Mouse (Mus musculus) cerebellum, adult 9-11 months (tissue): ENCODE data around the gene Foxn1.

Source experiments
- DNase-seq: peaks from one replicate; pipeline ENCODE4 v3.0.0; 2022

Foxn1 gene

GRCm38 (mm10) chr11:78355471-78356238, 30.7 kb downstream of the Foxn1 start:
- DNase-seq = peak; percentile 57

GRCm38 (mm10) chr11:78354905-78355304, 31.5 kb downstream of the Foxn1 start:
- DNase-seq = no peak

DNA sequence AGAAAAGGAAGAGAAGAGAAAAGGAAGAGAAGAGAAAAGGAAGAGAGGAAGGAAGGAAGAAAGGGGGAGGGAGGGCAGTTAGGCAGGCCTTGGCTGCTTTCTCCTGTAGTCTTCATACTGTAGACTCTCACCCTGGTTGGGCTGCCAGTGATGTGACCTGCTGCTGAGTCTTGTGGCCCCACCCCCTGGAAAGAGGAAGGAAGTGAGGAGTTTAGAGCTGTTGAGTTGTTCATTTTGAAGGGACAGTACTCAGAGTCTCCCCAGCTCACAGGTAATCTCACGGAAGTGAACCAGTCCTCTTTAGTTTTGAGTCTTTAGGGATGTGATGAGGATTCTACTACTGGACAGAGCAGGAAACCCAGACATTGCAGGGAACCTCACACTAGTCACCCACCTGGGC, 33.3 kb downstream of the Foxn1 start:
- no peak for DNase-seq

DNA sequence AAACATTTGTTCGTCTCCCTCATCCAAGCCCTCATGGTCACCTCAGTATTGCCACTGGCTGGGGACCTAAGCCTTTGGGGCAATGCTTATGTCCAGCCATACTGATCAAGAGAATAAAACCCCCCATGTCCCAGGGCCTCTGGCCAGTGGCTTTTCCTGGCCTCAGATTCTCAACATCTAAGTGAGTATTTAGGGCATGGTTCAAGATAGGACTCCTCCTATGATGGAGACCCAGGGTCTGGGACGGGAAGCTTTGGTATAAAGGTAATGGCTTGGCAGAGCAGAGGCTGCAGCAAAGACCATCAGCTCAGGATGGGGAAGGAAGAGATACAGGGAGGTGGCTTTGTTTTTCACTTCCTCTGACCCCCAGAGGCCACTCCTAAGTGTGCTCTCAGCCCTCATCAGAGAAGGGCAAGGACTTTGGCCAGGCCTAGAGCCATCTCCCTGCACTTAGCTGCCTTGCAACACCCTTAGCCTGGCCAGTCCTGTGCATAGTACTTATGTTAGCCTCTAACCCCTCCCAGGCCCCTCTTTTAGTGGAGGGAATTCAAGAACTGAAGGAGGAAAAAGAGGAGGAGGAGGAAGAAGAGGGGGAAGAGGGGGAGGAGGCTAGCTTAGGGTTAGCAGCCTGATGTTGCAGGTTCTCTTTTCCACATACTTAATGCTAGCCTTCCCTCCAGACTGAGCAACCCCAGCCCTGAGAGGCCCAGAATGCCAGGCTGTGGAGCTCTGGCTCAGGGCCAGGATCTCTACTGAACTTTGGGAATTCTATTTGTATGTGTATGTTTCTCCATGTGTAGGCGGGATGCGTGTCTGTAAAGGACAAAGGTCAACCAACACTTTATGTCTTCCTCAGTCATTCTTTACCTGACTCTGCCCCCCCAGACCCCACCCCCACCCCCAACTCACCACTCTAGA, 36.7 kb downstream of the Foxn1 start:
- DNase-seq = no peak

- DNase-seq = no peak
These were observed 37.9 kb downstream of the Foxn1 start for GRCm38 (mm10) chr11:78348474-78348873.

DNA sequence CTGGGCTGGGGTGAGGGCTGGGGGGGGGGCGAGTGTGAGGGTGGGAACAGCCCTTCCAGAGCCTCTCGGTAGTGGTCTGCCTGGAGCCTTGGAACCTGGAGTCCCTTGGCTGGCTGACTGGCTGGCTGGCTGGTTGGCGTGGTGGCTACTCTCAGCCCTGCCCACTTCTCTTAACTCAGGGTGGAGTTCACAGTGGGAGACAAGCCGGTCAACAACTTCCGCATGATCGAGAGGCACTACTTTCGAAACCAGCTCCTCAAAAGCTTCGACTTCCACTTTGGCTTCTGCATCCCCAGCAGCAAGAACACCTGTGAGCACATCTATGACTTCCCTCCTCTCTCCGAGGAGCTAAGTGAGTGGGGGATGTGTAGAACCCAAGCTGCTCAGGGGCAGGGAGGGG, 38.5 kb downstream of the Foxn1 start:
- DNase-seq = peak; percentile 25

GRCm38 (mm10) chr11:78347070-78347754, 39.1 kb downstream of the Foxn1 start:
- DNase-seq = peak; percentile 76

GRCm38 (mm10) chr11:78346326-78347069, 39.9 kb downstream of the Foxn1 start:
- no peak for DNase-seq

DNA sequence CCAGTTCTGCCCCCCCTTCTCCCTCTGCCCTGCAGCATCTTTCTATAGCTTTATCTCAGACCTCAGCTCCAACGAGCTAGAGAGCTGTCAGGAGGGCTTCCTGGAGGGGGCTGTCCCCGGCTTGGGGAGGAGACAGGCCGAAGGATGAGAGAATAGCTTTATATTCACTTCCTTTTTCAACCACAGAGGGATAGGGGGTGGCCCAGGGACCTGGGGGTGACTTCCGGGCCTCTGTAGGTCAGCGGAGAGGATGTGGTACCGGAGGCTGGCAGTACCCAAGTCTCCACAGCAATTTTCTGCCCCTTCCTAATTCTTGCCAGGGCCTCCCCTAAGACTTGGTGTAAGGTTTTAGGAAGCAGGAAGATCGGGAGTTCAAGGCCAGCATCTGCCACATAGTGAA, 40.6 kb downstream of the Foxn1 start:
- no peak for DNase-seq

DNA sequence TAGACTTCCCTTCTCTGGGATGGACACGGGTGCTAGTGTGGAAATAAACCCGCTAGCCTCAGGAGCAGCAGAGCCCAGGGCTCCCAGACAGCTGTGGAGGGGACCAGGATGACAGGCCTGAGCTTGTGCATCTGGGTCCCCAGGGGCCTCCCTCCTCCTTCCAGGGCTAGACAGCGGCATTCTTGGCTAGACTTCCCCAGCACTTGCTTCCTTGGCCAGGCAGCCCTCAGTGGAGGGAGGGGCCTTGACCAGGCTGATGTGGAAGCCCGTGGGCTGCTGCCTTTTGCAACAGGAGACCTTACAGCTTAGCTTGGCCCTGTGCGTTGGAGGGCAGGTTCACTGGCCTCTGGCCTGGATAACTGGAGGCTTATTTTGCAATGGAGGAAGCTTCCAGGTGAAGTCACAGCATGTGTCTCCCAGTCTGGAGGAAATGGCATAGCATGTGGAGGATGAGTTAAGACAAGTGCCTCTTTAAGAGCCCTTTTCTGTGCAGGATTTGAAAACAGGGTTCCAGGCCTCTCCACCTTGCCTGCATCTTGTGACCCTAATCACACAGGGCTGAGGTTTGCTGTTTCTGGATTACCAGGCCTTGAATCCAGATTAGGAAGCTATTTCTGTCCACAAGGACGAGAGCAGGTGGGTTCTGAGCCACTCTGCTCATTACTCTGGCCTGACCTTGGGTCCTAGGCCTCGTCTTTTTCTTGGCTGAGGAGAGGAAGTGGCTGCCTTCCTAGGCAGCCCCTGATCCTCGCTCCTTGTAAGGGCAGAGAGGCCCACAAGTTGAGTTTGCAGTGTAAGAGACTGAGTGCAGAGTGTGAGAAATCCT, 41.3 kb downstream of the Foxn1 start:
- DNase-seq = peak; percentile 34

DNA sequence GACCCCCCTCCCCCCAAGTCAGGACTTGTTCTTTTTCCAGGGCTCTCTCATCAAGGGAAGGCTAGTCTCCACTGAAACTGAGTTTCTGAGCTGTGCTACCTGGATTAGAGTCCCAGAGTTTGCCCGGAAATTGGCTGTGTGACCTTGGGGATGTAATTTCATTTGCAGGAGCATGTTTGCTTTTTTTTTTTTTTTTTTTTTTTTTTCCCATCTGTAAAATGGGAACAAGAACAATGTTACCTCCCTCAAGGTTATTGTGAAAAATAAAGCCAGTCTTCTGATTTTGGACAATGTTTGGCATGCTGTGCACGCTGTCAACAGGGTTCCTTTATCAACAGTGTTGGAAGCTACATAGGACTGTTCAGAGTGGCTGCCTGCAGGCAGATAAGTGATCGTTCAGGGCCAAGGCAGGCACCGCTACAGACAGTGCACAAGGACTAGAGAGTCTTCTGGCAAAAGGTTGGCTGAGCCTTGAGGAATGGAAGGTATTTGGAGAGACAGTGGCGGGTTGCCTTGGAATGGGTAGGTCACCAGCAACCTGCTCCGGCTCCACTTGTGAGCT, 41.9 kb downstream of the Foxn1 start:
- peak; percentile 28 for DNase-seq

DNA sequence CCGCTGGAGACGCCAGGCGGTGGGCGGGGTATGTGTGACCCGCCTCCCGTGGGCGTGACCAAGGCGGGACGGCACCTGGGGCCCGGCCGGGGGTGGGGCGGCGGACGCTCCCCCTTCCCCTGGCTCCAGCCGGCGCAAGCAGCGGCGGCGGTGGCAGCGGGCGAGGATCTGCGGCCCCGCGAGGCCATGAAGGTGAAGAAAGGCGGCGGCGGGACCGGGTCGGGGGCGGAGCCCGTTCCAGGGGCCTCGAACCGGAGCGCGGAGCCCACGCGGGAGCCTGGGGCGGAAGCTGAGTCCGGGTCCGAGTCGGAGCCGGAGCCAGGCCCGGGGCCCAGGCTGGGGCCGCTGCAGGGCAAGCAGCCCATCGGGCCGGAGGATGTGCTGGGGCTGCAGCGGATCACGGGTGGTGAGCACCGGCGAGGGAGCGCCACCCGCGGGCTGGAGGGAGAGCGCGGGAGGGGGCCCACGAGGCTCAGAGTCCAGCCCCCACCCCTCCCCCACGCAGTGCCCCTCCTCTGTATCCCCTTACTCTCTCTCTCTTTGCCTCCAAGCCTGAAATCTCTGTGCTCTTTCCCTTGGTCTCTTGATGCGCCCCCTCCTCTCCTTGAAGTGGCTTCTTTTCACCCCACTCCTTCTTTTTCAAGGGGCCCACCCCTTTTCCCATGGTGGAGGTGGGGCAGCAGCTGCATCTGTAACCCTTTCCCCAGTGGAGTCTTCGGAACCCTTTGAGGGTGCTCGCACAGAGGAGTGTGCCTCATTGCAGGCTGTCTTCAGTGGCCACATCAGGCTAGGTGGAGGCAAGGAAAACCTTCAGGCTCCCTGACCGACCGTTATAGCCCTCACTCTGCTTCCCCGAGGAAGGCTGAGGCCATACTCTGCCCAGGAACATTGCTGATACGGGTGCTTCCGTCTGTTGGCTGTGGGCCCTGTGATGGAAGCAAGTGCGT, 42.7 kb downstream of the Foxn1 start, which contains the start of gene Unc119:
Gene Unc119 (plus strand): TSS at position 102 of the 947 bp plus-strand sequence.
- DNase-seq = peak; percentile 78

GRCm38 (mm10) chr11:78341702-78342101, 44.7 kb downstream of the Foxn1 start:
- no peak for DNase-seq

GRCm38 (mm10) chr11:78337040-78337439, 49.3 kb downstream of the Foxn1 start:
- DNase-seq = no peak

- no peak for DNase-seq
These were observed 52.4 kb downstream of the Foxn1 start for GRCm38 (mm10) chr11:78333992-78334391.

GRCm38 (mm10) chr11:78332676-78333075, 53.7 kb downstream of the Foxn1 start:
- DNase-seq = no peak

DNA sequence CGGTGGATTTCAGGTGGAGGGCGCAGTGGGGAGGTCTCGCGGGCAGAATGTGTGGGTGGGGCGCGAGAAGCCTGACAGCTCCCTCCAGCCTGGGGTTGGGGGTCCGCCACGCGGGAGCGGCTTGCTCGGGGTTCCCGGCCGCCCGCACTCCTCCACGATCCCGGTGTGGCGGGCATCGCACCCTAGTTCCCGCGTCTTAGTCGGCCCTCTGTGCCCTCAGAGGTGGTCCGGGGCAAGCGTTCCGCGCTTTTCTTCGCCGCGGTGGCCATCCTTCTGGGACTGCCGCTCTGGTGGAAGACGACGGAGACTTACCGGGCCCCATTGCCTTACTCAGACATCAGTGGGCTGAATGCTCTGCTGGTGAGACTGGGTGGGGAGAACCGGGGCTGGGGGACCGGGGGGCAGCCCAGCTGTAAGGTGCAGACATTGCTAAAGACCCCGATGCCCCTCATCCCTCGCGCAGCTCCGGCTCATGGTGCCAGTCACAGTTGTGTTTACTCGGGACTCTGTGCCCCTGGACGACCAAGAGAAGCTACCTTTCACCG, 57.8 kb downstream of the Foxn1 start:
- DNase-seq = no peak

GRCm38 (mm10) chr11:78327634-78328511, 58.5 kb downstream of the Foxn1 start, which contains the start of gene Pigs:
Gene Pigs, plus strand, starts transcription at chr11:78328415.
- DNase-seq = peak; percentile 97

DNA sequence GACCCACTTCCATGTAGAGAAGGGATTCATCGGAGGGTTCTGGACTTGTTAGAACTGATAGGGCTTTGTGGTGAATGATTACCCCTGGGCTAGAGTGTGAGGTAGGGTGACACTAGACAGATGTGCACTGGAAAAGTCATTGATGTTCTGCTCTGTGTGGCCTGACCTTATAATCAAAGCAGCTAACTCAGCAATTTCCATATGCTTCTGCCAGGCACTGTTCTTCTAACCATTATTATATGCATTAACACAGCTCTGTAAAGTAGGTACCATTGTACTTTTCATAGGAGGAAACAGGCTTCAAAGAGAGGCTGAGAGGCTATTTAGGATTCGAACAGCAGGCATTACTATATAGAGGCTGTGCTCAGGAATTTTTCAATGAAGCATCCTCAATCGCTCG, 59.1 kb downstream of the Foxn1 start:
- DNase-seq = no peak
